Mouse (Mus musculus): Measurements from ENCODE around the gene Gna13.

Gna13 gene

GRCm38 (mm10) chr11:109349652-109350316 is 12.8 kb upstream of the Gna13 start:
- DNase-seq = peak; percentile 69

GRCm38 (mm10) chr11:109350317-109350714 is 12.3 kb upstream of the Gna13 start:
- DNase-seq = no peak

DNA sequence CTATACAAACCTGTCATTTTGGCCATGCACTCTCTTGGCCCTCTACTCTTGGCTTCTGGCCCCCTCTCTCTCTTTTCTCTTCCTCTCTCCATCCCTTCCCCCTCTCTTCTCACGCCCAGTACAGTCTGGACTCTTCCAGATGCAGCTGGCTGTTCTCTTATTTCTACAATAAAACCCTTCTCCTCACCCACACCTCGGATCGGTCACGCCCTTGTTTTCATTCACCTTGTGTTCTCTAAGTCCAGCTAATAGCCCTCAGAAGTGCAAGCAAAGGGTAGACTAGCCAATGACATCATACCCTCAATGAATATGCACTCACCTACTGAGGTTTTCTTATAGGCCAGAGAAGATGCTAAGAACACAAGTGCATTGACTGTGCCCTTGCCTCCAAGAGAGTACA is 11.1 kb upstream of the Gna13 start:
- DNase-seq = no peak

GRCm38 (mm10) chr11:109353391-109354235 is 9.0 kb upstream of the Gna13 start:
- DNase-seq = no peak

GRCm38 (mm10) chr11:109354236-109354613 is 8.4 kb upstream of the Gna13 start:
- DNase-seq = no peak

- no peak for DNase-seq
These were observed 6.8 kb upstream of the Gna13 start for GRCm38 (mm10) chr11:109355771-109356388.

GRCm38 (mm10) chr11:109357171-109357570 is 5.5 kb upstream of the Gna13 start:
- peak; percentile 48 for DNase-seq

DNA sequence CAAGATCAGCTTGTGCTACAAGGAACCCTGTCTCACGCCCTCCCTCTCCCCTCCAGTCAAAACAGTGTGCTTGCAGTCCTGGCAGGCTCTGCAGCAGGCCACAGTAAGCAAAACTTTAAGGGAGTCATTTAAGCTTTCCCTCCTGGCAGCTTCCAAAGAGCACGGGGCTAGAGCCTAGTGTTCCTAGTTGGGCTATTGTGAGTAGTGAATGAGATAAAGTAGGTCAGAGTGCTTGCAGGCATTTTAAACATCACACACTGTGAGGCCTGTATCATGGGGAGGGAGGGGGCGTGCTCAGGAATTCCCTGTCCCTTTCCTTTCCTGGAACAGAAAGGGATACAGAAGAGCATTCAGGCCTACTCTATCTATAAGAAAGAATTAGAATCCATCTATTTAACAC is 4.1 kb upstream of the Gna13 start:
- no peak for DNase-seq

DNA sequence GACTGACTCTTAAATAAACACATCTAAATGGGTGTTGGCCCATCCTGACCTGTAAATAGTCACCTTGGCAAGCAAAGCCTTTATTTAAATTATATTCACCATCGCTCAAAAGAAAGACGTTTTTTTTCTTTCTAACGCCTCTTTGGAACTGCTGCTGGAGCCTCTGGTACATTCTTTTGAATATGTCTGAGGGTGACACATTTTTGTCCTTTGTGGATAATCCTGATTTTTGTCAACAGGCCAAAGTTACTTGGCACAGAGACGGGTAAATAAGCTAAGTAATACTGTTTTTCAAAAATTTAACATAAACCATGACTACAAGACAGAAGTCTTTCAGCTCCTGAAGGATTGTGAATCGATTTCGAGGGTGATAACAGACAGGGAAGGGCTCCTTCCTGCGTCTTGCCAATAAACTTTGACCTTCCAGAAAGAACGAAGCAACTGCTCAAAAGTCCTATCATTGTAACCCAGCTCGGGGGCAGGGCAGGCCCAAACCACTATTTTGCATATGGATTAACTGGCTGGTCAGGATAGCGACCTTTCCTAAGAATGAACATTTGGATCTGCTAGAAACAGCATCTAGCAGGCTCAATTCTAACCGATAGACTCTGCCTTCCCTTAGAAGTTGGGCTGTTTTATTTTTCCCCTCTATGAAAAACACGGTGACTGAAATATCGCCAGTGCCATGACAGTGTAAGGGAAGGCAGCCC is 3.4 kb upstream of the Gna13 start:
- no peak for DNase-seq

GRCm38 (mm10) chr11:109360102-109360501 is 2.5 kb upstream of the Gna13 start:
- DNase-seq = no peak

DNA sequence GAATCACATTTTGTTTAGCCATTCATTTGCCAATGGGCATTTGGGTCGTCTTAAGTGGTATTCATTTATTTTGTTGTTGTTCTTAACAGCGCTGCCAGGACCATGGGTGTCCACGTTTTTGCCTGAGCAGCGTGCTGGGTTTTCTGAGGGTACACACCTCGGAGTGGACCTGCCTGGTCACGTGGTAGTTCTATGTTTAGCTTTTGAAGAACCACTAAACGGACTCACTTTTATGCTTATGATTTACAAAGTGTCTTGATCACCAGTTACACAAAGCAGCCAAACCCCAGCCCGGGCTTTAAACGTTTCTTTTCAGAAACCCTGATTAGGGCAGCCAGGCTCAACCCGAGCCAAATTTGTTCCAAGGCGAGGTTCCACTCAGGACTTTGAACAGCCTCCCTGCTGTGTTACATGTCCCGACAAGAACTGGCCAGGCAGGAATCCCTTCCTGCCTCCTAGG is 2.0 kb upstream of the Gna13 start:
- DNase-seq = no peak

DNA sequence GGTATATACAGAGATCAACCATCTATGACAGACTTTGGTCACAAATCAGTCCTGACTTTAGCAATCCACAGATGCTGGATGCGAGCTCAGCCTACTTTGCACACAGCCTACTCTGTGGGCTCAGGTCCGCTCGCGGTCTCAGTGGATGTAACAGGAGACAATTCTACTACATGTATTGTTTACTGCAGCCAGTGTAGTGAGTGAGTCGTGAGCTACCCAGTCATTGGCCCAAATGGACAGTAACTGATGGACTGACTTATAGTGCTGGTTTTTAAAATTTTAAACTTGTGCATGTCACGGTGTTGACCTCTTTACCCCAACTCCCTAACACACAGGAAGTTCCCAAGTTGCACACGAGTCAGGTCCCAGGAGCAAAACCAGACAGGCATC is 1.4 kb upstream of the Gna13 start:
- no peak for DNase-seq

DNA sequence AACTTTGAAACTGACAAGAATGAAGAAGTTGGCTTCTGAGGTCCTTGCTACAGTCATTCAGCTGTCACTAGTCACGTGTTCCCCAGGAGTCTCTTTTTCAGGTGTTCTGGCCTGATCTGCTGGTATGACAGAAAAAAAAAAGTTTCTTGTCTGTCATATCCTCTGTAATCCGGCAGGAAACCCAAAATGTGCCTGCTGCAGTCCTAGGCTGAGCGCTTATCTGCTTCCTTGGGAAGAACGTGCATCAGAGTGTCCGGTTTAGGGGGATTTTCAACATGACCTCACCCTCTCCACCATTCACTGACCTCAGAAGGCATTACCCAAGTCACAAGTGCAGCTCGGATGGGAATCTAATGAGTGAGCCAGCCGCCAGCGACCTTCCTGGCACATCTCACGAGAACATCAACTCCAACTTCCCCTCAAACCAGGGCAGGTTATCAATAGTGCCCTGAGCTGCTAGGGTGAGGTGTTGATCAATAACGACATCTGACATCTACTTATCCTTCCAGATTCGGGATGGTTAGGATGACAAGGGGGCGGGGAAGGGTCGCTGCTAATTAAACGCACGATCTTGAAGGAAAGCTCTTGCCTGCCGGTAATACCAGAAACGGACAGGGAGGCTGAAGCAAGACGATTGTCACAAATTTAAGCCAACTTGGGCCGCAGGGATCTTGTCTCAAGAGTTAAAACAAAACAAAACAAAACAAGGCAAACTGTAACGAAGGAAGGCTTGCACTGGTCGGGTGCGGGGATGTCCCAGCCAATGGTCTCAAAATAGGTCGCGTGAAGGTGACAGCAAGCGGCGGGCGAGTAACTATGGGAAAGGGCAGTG is 784 bp upstream of the Gna13 start:
- DNase-seq = peak; percentile 46

GRCm38 (mm10) chr11:109363191-109364133 is 831 bp downstream of the Gna13 start:
- DNase-seq = peak; percentile 67

DNA sequence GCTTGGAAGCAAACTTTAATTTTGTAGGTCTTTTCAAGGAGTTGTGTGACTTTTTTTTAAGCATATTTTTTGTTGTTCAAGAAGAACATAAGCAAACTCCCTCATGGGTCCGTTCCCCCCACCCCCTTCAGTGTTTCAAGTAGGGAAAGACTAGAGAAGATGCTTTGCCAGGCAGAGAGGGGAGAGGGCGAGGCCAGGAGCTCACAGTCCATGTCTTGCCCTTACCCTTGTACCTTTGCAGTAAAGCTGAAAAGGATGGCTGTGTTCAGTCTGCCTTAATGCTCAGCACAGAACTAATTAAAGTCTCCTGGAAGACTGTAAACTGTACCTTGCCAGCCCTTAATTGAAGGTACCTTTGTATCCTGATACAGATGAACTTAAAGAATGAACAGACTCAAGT is 1.7 kb downstream of the Gna13 start:
- DNase-seq = no peak

GRCm38 (mm10) chr11:109364881-109365280 is 2.2 kb downstream of the Gna13 start:
- no peak for DNase-seq

- DNase-seq = no peak
These were observed 3.2 kb downstream of the Gna13 start for GRCm38 (mm10) chr11:109365818-109366217.

GRCm38 (mm10) chr11:109366802-109367579 is 4.4 kb downstream of the Gna13 start:
- DNase-seq = no peak

- DNase-seq = peak; percentile 27
These were observed 6.5 kb downstream of the Gna13 start for GRCm38 (mm10) chr11:109369026-109369637.

- no peak for DNase-seq
These were observed 12.8 kb downstream of the Gna13 start for GRCm38 (mm10) chr11:109375412-109375811.

Measured in kidney, postnatal 14 days (tissue).